Mouse (Mus musculus) forelimb bud, embryonic 11.5 days (tissue): ENCODE measurements around the gene Ptpn7.

Experiments used
- DNase-seq: peaks from one replicate; pipeline ENCODE4 v3.0.0-alpha.2; 2012; ENCODE audit warnings: low read depth, low spot score

Gene Ptpn7

DNA sequence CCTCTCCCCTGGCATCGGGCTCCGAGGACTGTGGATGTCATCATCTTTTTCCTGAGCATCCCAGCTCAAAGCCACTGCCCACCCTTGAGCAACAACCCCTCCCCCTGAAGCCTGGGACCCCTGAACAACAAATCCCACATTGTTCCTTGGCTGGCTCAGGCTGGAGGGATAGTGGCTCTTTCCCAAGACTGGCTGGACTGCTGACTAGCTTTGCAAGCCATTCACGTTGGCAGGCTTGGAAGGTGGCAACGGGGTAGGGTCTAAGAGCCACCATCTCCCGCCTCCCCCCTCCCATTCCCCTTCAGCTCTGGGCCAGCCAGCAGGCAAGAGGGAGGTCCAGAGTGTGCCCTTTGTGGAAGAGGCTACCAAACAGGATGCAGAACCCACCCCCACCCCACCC is 26.1 kb downstream of the Ptpn7 start:
- DNase-seq, result no peak

DNA sequence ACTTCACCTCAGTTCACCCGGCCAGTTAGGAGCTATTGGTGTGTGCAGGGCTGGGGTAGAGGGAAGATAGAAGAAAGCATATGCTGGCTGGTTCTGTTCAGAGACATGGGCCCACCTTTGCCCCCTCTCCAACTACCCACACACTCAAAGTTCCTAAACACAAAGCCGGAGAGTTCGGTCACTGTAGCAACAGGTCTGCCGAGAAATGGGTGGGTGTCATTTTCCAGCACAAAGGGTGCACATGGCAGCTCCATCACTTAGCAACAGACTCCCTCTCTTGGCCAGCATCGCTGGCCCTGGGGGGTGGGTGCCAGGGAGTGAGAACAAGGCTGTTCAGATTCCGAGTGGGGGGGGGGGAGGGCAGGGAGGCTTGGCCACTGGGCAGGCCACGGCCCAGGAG is 26.6 kb downstream of the Ptpn7 start:
- DNase-seq, result no peak

DNA sequence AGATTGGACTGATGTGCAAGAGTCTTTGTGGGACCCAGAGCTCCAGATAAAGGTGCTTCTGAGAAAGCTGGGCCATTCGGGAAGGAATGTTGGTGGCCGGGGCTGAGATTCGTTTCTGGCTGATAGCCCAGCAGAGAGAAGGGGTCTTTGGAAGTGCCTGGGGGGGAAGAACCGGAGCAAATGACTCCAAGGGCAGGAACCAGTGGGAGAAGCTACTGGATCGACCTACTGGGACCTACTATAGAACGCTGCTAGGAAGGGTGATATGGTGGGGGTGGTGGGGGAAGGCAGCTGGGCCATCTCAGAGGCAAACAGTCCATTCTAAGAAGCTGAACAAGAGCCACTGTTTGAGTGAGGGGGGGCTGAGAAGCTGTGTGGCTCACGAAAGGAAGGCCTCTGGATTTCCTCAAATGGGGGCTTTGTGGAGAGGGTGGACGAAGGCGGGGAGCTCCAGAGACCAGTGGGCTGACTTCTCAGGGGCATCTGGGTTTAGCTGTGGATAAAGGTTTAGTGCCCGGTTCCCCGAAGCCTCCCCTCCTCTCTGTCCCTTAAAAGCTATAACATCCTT is 27.1 kb downstream of the Ptpn7 start:
- DNase-seq, result no peak

- no peak for DNase-seq
These were observed 28.0 kb downstream of the Ptpn7 start for GRCm38 (mm10) chr1:135160411-135161050.

GRCm38 (mm10) chr1:135162720-135163119 is 30.2 kb downstream of the Ptpn7 start:
- no peak for DNase-seq

- no peak for DNase-seq
These were observed 34.9 kb downstream of the Ptpn7 start, which contains the start of gene Gpr37l1 for GRCm38 (mm10) chr1:135167435-135167834. Gene Gpr37l1 (minus strand): TSS chr1:135167681.

DNA sequence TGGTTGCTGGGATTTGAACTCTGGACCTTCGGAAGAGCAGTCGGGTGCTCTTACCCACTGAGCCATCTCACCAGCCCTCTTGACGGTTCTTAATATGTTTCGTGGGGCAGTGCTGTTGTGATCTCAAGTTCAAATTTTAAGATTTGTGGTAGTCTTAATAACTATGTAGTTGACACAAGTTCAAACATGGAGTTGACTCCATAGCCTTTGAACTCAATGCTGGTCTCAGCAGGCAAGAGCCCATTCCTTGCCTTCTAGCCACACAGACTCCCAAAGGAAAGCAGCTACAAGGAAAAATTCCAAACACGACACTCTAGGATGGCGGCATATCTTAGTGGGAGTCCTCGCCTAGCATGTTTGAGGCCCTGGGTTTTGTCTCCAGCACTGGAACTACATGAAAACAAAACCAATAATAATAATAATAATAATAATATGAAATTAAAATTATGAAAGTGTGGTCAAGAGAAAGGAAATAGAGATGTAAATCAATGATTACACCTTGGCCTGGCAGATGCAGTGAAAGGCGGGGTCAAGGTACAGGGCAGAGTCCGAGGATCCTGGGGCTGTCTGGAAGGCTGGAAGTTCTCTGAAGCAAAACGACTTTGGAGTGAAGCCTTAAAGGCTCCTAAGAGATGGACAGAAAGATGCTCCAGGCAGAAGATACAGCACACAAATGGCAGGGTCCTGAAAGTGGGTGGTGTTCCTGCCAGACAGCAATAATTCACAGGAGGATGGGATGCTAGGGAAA is 36.1 kb downstream of the Ptpn7 start:
- no peak for DNase-seq

DNA sequence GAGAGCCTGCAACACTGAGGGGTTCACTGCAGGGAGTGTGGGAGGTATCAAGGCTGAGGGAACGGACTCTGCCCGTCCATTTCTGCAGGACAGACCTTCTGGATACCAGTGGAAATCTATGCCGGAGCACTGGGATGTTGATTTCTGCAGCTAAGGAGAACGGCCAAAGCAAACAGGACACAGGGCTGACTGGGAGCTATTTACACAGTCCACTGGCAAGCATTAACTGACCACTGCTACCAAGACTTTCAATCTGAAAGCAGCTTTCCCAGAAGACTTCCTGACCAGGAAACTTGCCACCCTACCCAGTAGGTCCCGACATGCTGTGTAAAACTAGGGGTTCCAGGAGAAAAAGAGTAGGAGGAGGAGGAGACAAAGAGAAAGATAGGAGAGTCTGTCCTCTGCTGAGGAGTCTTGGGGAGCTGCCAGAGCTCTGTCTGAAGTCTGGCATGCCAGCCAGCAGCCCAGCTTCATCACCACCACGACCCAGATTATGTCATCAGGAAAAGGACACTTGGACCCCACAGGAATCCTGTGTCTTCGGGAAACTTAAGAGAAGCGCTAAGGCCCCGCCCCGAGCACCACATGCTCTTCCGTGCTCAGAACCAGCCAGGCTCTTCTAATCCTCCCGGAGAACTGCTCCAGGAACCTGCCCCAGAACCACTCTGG is 37.2 kb downstream of the Ptpn7 start:
- no peak for DNase-seq

- DNase-seq, result no peak
These were observed 37.8 kb downstream of the Ptpn7 start for GRCm38 (mm10) chr1:135170299-135170698.

GRCm38 (mm10) chr1:135171202-135171601 is 38.7 kb downstream of the Ptpn7 start:
- DNase-seq, result no peak

- peak; percentile 68 for DNase-seq
These were observed 39.5 kb downstream of the Ptpn7 start for GRCm38 (mm10) chr1:135171984-135172383.

- no peak for DNase-seq
These were observed 40.8 kb downstream of the Ptpn7 start for GRCm38 (mm10) chr1:135173311-135173710.

GRCm38 (mm10) chr1:135175176-135175575 is 42.7 kb downstream of the Ptpn7 start:
- no peak for DNase-seq

- DNase-seq, result no peak
These were observed 45.2 kb downstream of the Ptpn7 start for GRCm38 (mm10) chr1:135177724-135178123.

DNA sequence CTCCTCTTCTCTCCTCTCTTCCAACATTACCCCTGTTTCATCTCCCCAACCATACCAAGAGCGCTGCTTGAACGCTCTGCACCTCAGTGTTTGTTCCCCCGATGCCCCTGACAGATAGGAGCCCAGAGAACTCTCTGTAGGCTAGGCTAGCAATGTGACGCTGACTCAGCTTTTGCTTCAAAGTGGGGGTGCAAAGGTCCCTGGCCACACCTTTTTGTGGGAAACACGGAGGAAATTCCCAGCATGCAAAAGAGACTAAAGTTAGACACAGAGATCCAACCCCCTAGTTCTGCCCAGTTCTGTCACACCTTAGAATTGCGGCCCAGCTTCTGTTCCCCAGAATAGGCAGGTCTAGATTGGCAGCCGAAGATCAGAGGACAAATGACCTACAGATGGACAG is 46.4 kb downstream of the Ptpn7 start:
- DNase-seq, result no peak

DNA sequence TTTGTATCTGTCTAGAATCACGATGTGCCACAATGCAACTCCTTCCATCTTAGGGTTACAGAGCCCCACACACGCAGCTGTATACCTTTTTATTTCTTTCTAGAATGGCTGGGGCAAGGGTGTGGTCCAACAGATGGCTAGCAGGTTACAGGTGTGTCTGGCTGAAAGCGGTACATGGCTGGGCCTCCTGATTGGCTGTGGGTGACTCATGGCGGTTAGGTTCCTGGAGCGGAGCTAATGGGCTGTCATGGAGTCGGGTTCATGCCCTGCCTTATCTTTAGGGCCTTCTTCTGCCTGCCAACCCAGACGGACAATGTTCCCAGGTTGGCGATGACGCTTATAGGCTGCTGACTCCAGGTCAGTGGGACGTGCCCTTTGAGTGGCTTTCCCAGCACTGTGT is 48.3 kb downstream of the Ptpn7 start:
- no peak for DNase-seq

DNA sequence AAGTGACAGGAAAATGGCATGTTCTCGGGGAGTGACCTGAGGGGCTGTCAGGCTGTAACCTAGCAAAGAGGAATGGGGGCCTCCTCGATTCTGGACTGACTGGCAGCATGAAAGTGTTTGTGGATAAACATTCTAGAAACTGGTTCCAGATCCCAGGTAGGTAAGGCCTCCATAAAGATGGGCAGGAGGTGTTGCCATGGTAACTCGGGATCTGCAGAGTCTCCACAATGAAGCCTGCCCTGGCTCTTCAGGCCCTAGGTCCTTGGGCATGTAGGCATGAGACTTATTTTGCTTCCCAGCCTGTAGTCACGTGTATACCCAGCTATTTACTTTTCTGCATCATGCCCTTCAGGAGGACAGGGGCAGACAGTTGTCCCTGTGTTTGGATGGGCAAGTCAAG is 48.8 kb downstream of the Ptpn7 start:
- no peak for DNase-seq

GRCm38 (mm10) chr1:135181880-135182623 is 49.6 kb downstream of the Ptpn7 start:
- no peak for DNase-seq

GRCm38 (mm10) chr1:135182975-135183374 is 50.5 kb downstream of the Ptpn7 start:
- DNase-seq, result no peak

- DNase-seq, result no peak
These were observed 50.9 kb downstream of the Ptpn7 start for GRCm38 (mm10) chr1:135183448-135183847.

DNA sequence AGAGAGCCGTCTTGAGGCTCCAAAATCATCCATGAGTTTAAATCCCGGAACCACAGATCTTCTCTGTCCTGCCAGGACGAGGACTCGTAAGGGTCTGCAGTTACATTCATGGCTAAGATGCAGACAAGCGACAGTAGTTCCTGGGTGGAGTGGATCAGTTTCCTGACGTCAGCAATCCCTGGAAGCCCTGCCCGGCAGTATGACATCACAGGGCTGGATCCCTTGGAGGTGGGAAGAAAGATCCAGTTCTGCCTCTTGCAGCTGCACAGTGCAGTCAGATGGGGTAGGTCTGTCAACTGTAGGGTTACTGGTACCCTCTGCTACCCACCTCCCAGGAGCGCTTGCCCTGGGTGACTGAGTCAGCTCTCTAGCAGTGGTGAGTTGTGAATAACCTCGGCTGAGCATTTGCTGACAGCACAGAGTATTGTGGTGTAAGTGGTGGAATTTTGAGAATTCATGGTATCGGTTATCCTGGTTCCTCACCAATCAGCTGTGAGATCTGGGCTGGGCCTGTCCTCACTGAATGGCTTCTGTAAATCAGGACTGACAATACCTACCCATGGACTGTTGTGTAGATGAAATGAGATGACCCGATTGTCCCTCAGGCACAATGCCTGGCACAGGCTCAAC is 51.6 kb downstream of the Ptpn7 start:
- DNase-seq, result no peak
